Mouse (Mus musculus): ENCODE data around the gene Epha10. TPM values are rescaled to one million over a fixed set of nuclear protein-coding genes. Genes with fewer than 3 reads are reported as not detected.

Epha10 gene
- total and polyA plus RNA-seq, 3 experiments = 0.02 TPM; not detected in 2

GRCm38 (mm10) chr4:124849631-124850260 lies 31.0 kb upstream of the Epha10 start:
- Histone ChIP-seq H3K36me3 (ENCODE audit: control insufficient read depth, insufficient read depth, low read length) (no peaks in the 10 kb centered on the region; the same call in 1 of the 2 replicates), H3K4me1 (ENCODE audit: control insufficient read depth, insufficient read depth, low read length) (peaks cover 4% of the 10 kb centered on the region), H3K9ac (ENCODE audit: low read depth, low read length) (peak overlapping the region; percentile 99), H3K4me3 (peak overlapping the region; percentile 92), H3K79me2 (replicated peaks; ENCODE audit: control insufficient read depth, insufficient read depth, low read length) (no peaks in the 10 kb centered on the region), H3K27ac (peak overlapping the region; percentile 93), H3K27me3 (ENCODE audit: control insufficient read depth, insufficient read depth, low read length) (no peaks in the 10 kb centered on the region)
- TF ChIP-seq EP300 (IDR thresholded peaks at IDR 0.05; ENCODE audit: insufficient read depth, low read depth, low read length) (no peak), POLR2A (IDR thresholded peaks at IDR 0.05; ENCODE audit: insufficient read depth, low read depth, low read length) (no peak), CTCF (IDR thresholded peaks at IDR 0.05) (no peak)
- intact Hi-C loops (cut with DNase I) = loop anchor here (1.0 to 10.0 kb wide), 4 partner anchors 88 to 215 kb away; partner anchors contain the start of genes 9930104L06Rik, Cdca8, Dnali1 and Inpp5b
- WGBS = 1% methylated on average over 24 of the region's 24 CpGs
- DNase-seq = peak; percentile 50 to 57

- Histone ChIP-seq H3K4me1 (ENCODE audit: control insufficient read depth, insufficient read depth, low read length) (peaks cover 4% of the 10 kb centered on the region), H3K27ac (peak within 1 kb of the TSS; percentile 93), H3K36me3 (ENCODE audit: control insufficient read depth, insufficient read depth, low read length) (no peaks in the 10 kb centered on the region; the same call in 1 of the 2 replicates), H3K27me3 (ENCODE audit: control insufficient read depth, insufficient read depth, low read length) (no peaks in the 10 kb centered on the region), H3K4me3 (peak within 1 kb of the TSS; percentile 92), H3K79me2 (replicated peaks; ENCODE audit: control insufficient read depth, insufficient read depth, low read length) (no peaks in the 10 kb centered on the region), H3K9ac (ENCODE audit: low read depth, low read length) (peak within 1 kb of the TSS; percentile 99)
- intact Hi-C loops (cut with DNase I) = loop anchor here (1.0 to 10.0 kb wide), 3 partner anchors 87 to 214 kb away; partner anchors contain the start of genes 9930104L06Rik, Cdca8, Dnali1 and Sf3a3
- TF ChIP-seq CTCF (IDR thresholded peaks at IDR 0.05) = peak; percentile 64
- no peak for TF ChIP-seq EP300 (IDR thresholded peaks at IDR 0.05; ENCODE audit: insufficient read depth, low read depth, low read length)
- TF ChIP-seq POLR2A (IDR thresholded peaks at IDR 0.05; ENCODE audit: insufficient read depth, low read depth, low read length) = peak; percentile 64
- WGBS = under 1% methylated on average over 73 of the region's 90 CpGs
- DNase-seq = peak; percentile 96 to 97
Measured at GRCm38 (mm10) chr4:124850261-124850913, 30.3 kb upstream of the Epha10 start, which contains the start of gene Yrdc. TSS of gene Yrdc (plus strand) at chr4:124850679.

DNA sequence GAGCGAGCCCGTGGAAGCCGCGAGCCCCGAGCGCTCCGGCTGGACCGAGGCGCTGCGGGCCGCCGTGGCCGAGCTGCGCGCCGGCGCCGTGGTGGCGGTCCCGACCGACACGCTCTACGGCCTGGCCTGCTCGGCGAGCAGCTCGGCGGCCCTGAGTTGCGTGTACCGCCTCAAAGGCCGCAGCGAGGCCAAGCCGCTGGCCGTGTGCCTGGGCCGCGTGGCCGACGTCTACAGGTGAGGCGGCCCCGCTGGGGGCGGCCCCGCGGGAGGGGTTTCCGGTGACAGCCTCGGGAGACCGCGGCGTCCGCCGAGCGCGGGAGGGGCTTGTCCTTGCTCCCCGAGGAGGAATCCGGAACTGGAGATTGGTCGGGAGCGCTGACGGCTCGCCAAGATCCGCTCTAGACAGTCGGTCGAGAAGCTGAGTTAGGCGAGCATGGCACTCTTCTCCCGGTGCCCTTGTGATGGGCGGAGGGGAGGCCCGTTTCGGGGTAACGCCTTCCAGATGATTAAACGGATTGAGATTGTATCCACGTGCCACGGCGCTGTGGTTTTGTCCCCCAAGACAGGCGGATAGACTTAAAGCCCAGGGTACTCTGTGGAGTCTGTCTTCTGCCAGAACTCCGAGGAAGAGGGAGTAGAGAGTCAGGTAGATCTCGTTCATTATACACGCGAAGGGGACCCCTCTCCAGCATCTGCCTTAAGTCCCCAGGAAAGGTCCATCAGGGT lies 29.6 kb upstream of the Epha10 start, which contains the start of gene 1110065P20Rik:
1110065P20Rik (minus strand) TSS at position 264 of the 726 bp plus-strand sequence.
- peak; percentile 84 to 87 for DNase-seq
- Histone ChIP-seq H3K4me3 (peak within 1 kb of the TSS; percentile 92), H3K27ac (peak within 1 kb of the TSS; percentile 93), H3K36me3 (ENCODE audit: control insufficient read depth, insufficient read depth, low read length) (no peaks in the 10 kb centered on the region; the same call in 1 of the 2 replicates), H3K4me1 (ENCODE audit: control insufficient read depth, insufficient read depth, low read length) (peaks cover 4% of the 10 kb centered on the region), H3K27me3 (ENCODE audit: control insufficient read depth, insufficient read depth, low read length) (no peaks in the 10 kb centered on the region), H3K79me2 (replicated peaks; ENCODE audit: control insufficient read depth, insufficient read depth, low read length) (no peaks in the 10 kb centered on the region), H3K9ac (ENCODE audit: low read depth, low read length) (peak within 1 kb of the TSS; percentile 99)
- intact Hi-C loops (cut with DNase I) = loop anchor here (1.0 to 10.0 kb wide), 3 partner anchors 86 to 214 kb away; partner anchors contain the start of genes 9930104L06Rik, Cdca8, Dnali1 and Sf3a3
- WGBS = under 1% methylated on average over 75 of the region's 75 CpGs
- TF ChIP-seq POLR2A (IDR thresholded peaks at IDR 0.05; ENCODE audit: insufficient read depth, low read depth, low read length) = 0 out of 2 replicates have a peak, but pooled peaks have one; percentile 20
- TF ChIP-seq EP300 (IDR thresholded peaks at IDR 0.05; ENCODE audit: insufficient read depth, low read depth, low read length) = no peak
- TF ChIP-seq CTCF (IDR thresholded peaks at IDR 0.05) = no peak

DNA sequence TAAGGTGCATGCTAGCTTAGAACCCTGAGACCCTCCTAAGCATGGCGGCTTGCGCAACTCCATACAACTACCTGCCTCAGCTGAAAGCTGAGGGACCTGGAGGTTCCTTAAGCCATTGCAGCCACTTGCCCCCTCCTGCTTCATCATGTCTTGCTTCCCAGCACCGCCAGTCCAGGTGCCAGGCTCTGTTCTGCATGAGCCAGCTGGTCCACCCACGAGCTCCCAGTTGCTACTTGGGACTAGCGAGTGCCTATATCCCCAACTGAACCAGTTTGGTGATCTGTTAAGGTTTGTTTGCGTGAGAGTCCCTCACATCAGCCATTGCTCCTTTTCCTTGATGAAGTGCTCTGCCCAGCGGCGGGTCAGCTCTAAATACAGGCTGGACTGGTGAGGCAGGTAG lies 24.4 kb upstream of the Epha10 start:
- WGBS = 98% methylated on average over 8 of the region's 8 CpGs
- Histone ChIP-seq H3K27ac (no peak overlapping the region), H3K9ac (ENCODE audit: low read depth, low read length) (no peak overlapping the region), H3K27me3 (ENCODE audit: control insufficient read depth, insufficient read depth, low read length) (no peaks in the 10 kb centered on the region; the same call in 1 of the 2 replicates), H3K36me3 (ENCODE audit: control insufficient read depth, insufficient read depth, low read length) (no peaks in the 10 kb centered on the region; the same call in 1 of the 2 replicates), H3K4me1 (ENCODE audit: control insufficient read depth, insufficient read depth, low read length) (peaks cover 2% of the 10 kb centered on the region), H3K4me3 (no peak overlapping the region), H3K79me2 (replicated peaks; ENCODE audit: control insufficient read depth, insufficient read depth, low read length) (no peaks in the 10 kb centered on the region)
- DNase-seq = no peak
- TF ChIP-seq EP300 (IDR thresholded peaks at IDR 0.05; ENCODE audit: insufficient read depth, low read depth, low read length) (no peak), POLR2A (IDR thresholded peaks at IDR 0.05; ENCODE audit: insufficient read depth, low read depth, low read length) (no peak), CTCF (IDR thresholded peaks at IDR 0.05) (no peak)
- intact Hi-C loops (cut with DNase I) = loop anchor here (10.0 kb wide), 1 partner anchor 209 kb away; the partner anchor contains the start of genes Dnali1 and Snip1

- Histone ChIP-seq H3K27ac (no peak overlapping the region), H3K4me1 (ENCODE audit: control insufficient read depth, insufficient read depth, low read length) (no peaks in the 10 kb centered on the region), H3K79me2 (replicated peaks; ENCODE audit: control insufficient read depth, insufficient read depth, low read length) (no peaks in the 10 kb centered on the region), H3K9ac (ENCODE audit: low read depth, low read length) (no peak overlapping the region), H3K27me3 (ENCODE audit: control insufficient read depth, insufficient read depth, low read length) (peaks cover 7% of the 10 kb centered on the region; the same call in 1 of the 2 replicates), H3K36me3 (ENCODE audit: control insufficient read depth, insufficient read depth, low read length) (no peaks in the 10 kb centered on the region; the same call in 1 of the 2 replicates), H3K4me3 (no peak overlapping the region)
- DNase-seq = no peak
- WGBS = 59% methylated on average over 5 of the region's 5 CpGs
- TF ChIP-seq POLR2A (IDR thresholded peaks at IDR 0.05; ENCODE audit: insufficient read depth, low read depth, low read length) = no peak
- TF ChIP-seq EP300 (IDR thresholded peaks at IDR 0.05; ENCODE audit: insufficient read depth, low read depth, low read length) = no peak
- TF ChIP-seq CTCF (IDR thresholded peaks at IDR 0.05) = no peak
- intact Hi-C loops (cut with DNase I) = loop anchor here (10.0 kb wide), 1 partner anchor 206 kb away; the partner anchor contains the start of genes Dnali1 and Snip1
Measured at GRCm38 (mm10) chr4:124858370-124858769, 22.3 kb upstream of the Epha10 start.
